Mouse (Mus musculus) hindbrain, embryonic 15.5 days (tissue): Measurements from ENCODE around the gene Sntg2. TPM values are rescaled to one million over a fixed set of nuclear protein-coding genes. Genes with fewer than 3 reads are reported as not detected.
A peak's percentile ranks its signal among the peaks of the same experiment; 100 is the strongest.

Source experiments
- ATAC-seq: fragments of 200-750 bp; cut with Nextera tagmentation; 2 replicates; pipeline ENCODE4 v1.8.0; 2017; ENCODE audit warnings: low read depth, moderate number of reproducible peaks, moderate TSS enrichment; ENCODE audit not compliant: low FRiP score
- H3K27ac ChIP-seq: fragments of 300-500 bp; sonication (generic); replicated peaks from 2 replicates; pipeline ENCODE4 v1.5.1; 2015; ENCODE audit warnings: mild to moderate bottlenecking, inconsistent platforms
- H3K27me3 ChIP-seq: fragments of 300-500 bp; sonication (generic); 2 replicates; pipeline ENCODE4 v1.6.1; 2015; ENCODE audit warnings: control low read depth, inconsistent platforms
- H3K36me3 ChIP-seq: fragments of 300-500 bp; sonication (generic); 2 replicates; pipeline ENCODE4 v1.6.1; 2015; ENCODE audit warnings: control low read depth, inconsistent platforms
- H3K4me1 ChIP-seq: fragments of 300-500 bp; sonication (generic); replicated peaks from 2 replicates; pipeline ENCODE4 v1.6.1; 2015; ENCODE audit warnings: control low read depth, inconsistent platforms
- H3K4me2 ChIP-seq: fragments of 300-500 bp; sonication (generic); 2 replicates; pipeline ENCODE4 v1.6.1; 2015; ENCODE audit warnings: moderate library complexity, mild to moderate bottlenecking, inconsistent platforms
- H3K4me3 ChIP-seq: fragments of 300-500 bp; sonication (generic); 2 replicates; pipeline ENCODE4 v1.5.1; 2015; ENCODE audit warnings: mild to moderate bottlenecking, inconsistent platforms
- H3K9ac ChIP-seq: fragments of 300-500 bp; sonication (generic); 2 replicates; pipeline ENCODE4 v1.6.1; 2015; ENCODE audit warnings: inconsistent platforms
- H3K9me3 ChIP-seq: fragments of 300-500 bp; sonication (generic); 2 replicates; pipeline ENCODE4 v1.6.1; 2016; ENCODE audit warnings: control low read depth, inconsistent platforms
- WGBS: fragments of 180-500 bp; shearing (Covaris S2); methylation state at CpG from one replicate; pipeline ENCODE4 v1.1.7; 2015; 5-methylcytosine and 5-hydroxymethylcytosine counted together
- polyA plus RNA-seq: library from polyadenylated mRNA; unstranded; fragments of >200 nt; fragmentation: Nextera tagmentation; extraction: Ambion mirVana; gene quantifications from 2 replicates; pipeline ENCODE4 v1.2.1, GENCODE M21; 2015

Gene Sntg2
- polyA plus RNA-seq, 1 experiment from 2014 or later, result 3.7 TPM

- 94% methylated on average over 4 of the region's 4 CpGs for WGBS
- no peak for ATAC-seq
- no peak overlapping the region for H3K4me3 ChIP-seq
- H3K27me3 ChIP-seq, result no peaks in the 10 kb centered on the region
- H3K9me3 ChIP-seq, result no peaks in the 10 kb centered on the region
- H3K9ac ChIP-seq, result no peak overlapping the region
- H3K36me3 ChIP-seq, result no peaks in the 10 kb centered on the region
- H3K4me1 ChIP-seq, result no peaks in the 10 kb centered on the region
- H3K4me2 ChIP-seq, result no peak overlapping the region
- H3K27ac ChIP-seq, result no peak overlapping the region
Measured at GRCm38 (mm10) chr12:30228004-30228403, 145.2 kb downstream of the Sntg2 start.

- H3K27ac ChIP-seq, result no peak overlapping the region
- no peaks in the 10 kb centered on the region for H3K4me1 ChIP-seq
- no peak overlapping the region for H3K9ac ChIP-seq
- WGBS, result 80% methylated on average over 5 of the region's 5 CpGs
- no peaks in the 10 kb centered on the region for H3K27me3 ChIP-seq
- ATAC-seq, result peak; percentile 74; the same call in 1 of the 2 replicates
- H3K9me3 ChIP-seq, result no peaks in the 10 kb centered on the region
- H3K4me3 ChIP-seq, result no peak overlapping the region
- no peak overlapping the region for H3K4me2 ChIP-seq
- H3K36me3 ChIP-seq, result no peaks in the 10 kb centered on the region
Measured at GRCm38 (mm10) chr12:30226247-30226646, 146.9 kb downstream of the Sntg2 start.

- no peaks in the 10 kb centered on the region for H3K4me1 ChIP-seq
- H3K4me3 ChIP-seq, result no peak overlapping the region
- no peak overlapping the region for H3K27ac ChIP-seq
- no peak for ATAC-seq
- no peaks in the 10 kb centered on the region for H3K9me3 ChIP-seq
- no peaks in the 10 kb centered on the region for H3K36me3 ChIP-seq
- H3K4me2 ChIP-seq, result no peak overlapping the region
- 89% methylated on average over 6 of the region's 6 CpGs for WGBS
- H3K27me3 ChIP-seq, result no peaks in the 10 kb centered on the region
- H3K9ac ChIP-seq, result no peak overlapping the region
Measured at GRCm38 (mm10) chr12:30216762-30217441, 156.3 kb downstream of the Sntg2 start.

GRCm38 (mm10) chr12:30214761-30215160 is 158.4 kb downstream of the Sntg2 start:
- 91% methylated on average over 2 of the region's 2 CpGs for WGBS
- H3K36me3 ChIP-seq, result no peaks in the 10 kb centered on the region
- no peak for ATAC-seq

GRCm38 (mm10) chr12:30210388-30210787 is 162.8 kb downstream of the Sntg2 start:
- 86% methylated on average over 2 of the region's 2 CpGs for WGBS
- H3K9me3 ChIP-seq, result no peaks in the 10 kb centered on the region
- H3K9ac ChIP-seq, result no peak overlapping the region
- no peak overlapping the region for H3K4me2 ChIP-seq
- no peaks in the 10 kb centered on the region for H3K4me1 ChIP-seq
- no peak overlapping the region for H3K27ac ChIP-seq
- no peaks in the 10 kb centered on the region for H3K27me3 ChIP-seq
- H3K36me3 ChIP-seq, result no peaks in the 10 kb centered on the region
- no peak for ATAC-seq
- no peak overlapping the region for H3K4me3 ChIP-seq

More at GRCm38 (mm10) chr12:30214761-30215160, 158.4 kb downstream of the Sntg2 start:
- H3K4me1 ChIP-seq, result no peaks in the 10 kb centered on the region
- H3K9ac ChIP-seq, result no peak overlapping the region
- H3K4me3 ChIP-seq, result no peak overlapping the region
- no peak overlapping the region for H3K27ac ChIP-seq
- H3K9me3 ChIP-seq, result no peaks in the 10 kb centered on the region
- no peak overlapping the region for H3K4me2 ChIP-seq
- H3K27me3 ChIP-seq, result no peaks in the 10 kb centered on the region

GRCm38 (mm10) chr12:30208527-30208926 is 164.6 kb downstream of the Sntg2 start:
- WGBS, result 49% methylated on average over 2 of the region's 2 CpGs
- no peak for ATAC-seq
- Histone ChIP-seq H3K4me3 (no peak overlapping the region), H3K27me3 (no peaks in the 10 kb centered on the region), H3K4me2 (no peak overlapping the region), H3K9me3 (no peaks in the 10 kb centered on the region), H3K36me3 (no peaks in the 10 kb centered on the region), H3K27ac (no peak overlapping the region), H3K4me1 (no peaks in the 10 kb centered on the region), H3K9ac (no peak overlapping the region)

GRCm38 (mm10) chr12:30208087-30208486 is 165.1 kb downstream of the Sntg2 start:
- Histone ChIP-seq H3K4me1 (no peaks in the 10 kb centered on the region), H3K9ac (no peak overlapping the region), H3K36me3 (no peaks in the 10 kb centered on the region), H3K9me3 (no peaks in the 10 kb centered on the region), H3K27ac (no peak overlapping the region), H3K4me3 (no peak overlapping the region), H3K4me2 (no peak overlapping the region), H3K27me3 (no peaks in the 10 kb centered on the region)
- no peak for ATAC-seq
- 80% methylated on average over 5 of the region's 5 CpGs for WGBS

- no peaks in the 10 kb centered on the region for H3K9me3 ChIP-seq
- H3K36me3 ChIP-seq, result no peaks in the 10 kb centered on the region
- no peak for ATAC-seq
- H3K27me3 ChIP-seq, result no peaks in the 10 kb centered on the region
- H3K4me1 ChIP-seq, result no peaks in the 10 kb centered on the region
- WGBS, result 80% methylated on average over 4 of the region's 4 CpGs
- no peak overlapping the region for H3K4me2 ChIP-seq
- no peak overlapping the region for H3K27ac ChIP-seq
- no peak overlapping the region for H3K9ac ChIP-seq
- H3K4me3 ChIP-seq, result no peak overlapping the region
Measured at GRCm38 (mm10) chr12:30204457-30204856, 168.7 kb downstream of the Sntg2 start.

- Histone ChIP-seq H3K4me2 (no peak overlapping the region), H3K9ac (no peak overlapping the region), H3K27ac (no peak overlapping the region), H3K27me3 (no peaks in the 10 kb centered on the region), H3K9me3 (no peaks in the 10 kb centered on the region), H3K4me3 (no peak overlapping the region), H3K36me3 (no peaks in the 10 kb centered on the region), H3K4me1 (no peaks in the 10 kb centered on the region)
- WGBS, result 92% methylated on average over 1 of the region's 1 CpGs
- no peak for ATAC-seq
Measured at GRCm38 (mm10) chr12:30202763-30203162, 170.4 kb downstream of the Sntg2 start.

- no peaks in the 10 kb centered on the region for H3K4me1 ChIP-seq
- no peak overlapping the region for H3K4me3 ChIP-seq
- H3K36me3 ChIP-seq, result no peaks in the 10 kb centered on the region
- no peaks in the 10 kb centered on the region for H3K9me3 ChIP-seq
- no peak overlapping the region for H3K4me2 ChIP-seq
- H3K27me3 ChIP-seq, result no peaks in the 10 kb centered on the region
- 76% methylated on average over 5 of the region's 5 CpGs for WGBS
- H3K27ac ChIP-seq, result no peak overlapping the region
- H3K9ac ChIP-seq, result no peak overlapping the region
- no peak for ATAC-seq
Measured at GRCm38 (mm10) chr12:30201031-30201430, 172.1 kb downstream of the Sntg2 start.

GRCm38 (mm10) chr12:30200621-30201020 is 172.6 kb downstream of the Sntg2 start:
- Histone ChIP-seq H3K9me3 (no peaks in the 10 kb centered on the region), H3K9ac (no peak overlapping the region), H3K4me3 (no peak overlapping the region), H3K27me3 (no peaks in the 10 kb centered on the region), H3K27ac (no peak overlapping the region), H3K36me3 (no peaks in the 10 kb centered on the region), H3K4me2 (no peak overlapping the region), H3K4me1 (no peaks in the 10 kb centered on the region)
- ATAC-seq, result no peak
- 82% methylated on average over 7 of the region's 7 CpGs for WGBS

GRCm38 (mm10) chr12:30199735-30200134 is 173.4 kb downstream of the Sntg2 start:
- Histone ChIP-seq H3K4me1 (no peaks in the 10 kb centered on the region), H3K36me3 (no peaks in the 10 kb centered on the region), H3K4me2 (no peak overlapping the region), H3K9ac (no peak overlapping the region), H3K4me3 (no peak overlapping the region), H3K27ac (no peak overlapping the region), H3K9me3 (no peaks in the 10 kb centered on the region), H3K27me3 (no peaks in the 10 kb centered on the region)
- 0 out of 2 replicates have a peak, but pooled peaks have one; percentile 11 for ATAC-seq
- 37% methylated on average over 2 of the region's 2 CpGs for WGBS

GRCm38 (mm10) chr12:30198250-30198649 is 174.9 kb downstream of the Sntg2 start:
- no peaks in the 10 kb centered on the region for H3K27me3 ChIP-seq
- no peaks in the 10 kb centered on the region for H3K4me1 ChIP-seq
- H3K4me2 ChIP-seq, result no peak overlapping the region
- H3K4me3 ChIP-seq, result no peak overlapping the region
- H3K36me3 ChIP-seq, result no peaks in the 10 kb centered on the region
- no peak overlapping the region for H3K27ac ChIP-seq
- ATAC-seq, result no peak
- no peaks in the 10 kb centered on the region for H3K9me3 ChIP-seq
- 61% methylated on average over 1 of the region's 1 CpGs for WGBS
- no peak overlapping the region for H3K9ac ChIP-seq
